Mouse (Mus musculus) myocyte (in vitro differentiated cells): ENCODE data around the gene Gm10277.

Source experiments
- POLR2A ChIP-seq: IDR thresholded peaks from one replicate; pipeline ENCODE4 v1.6.1; 2011; ENCODE audit warnings: low read depth, mild to moderate bottlenecking, control low read depth, moderate library complexity; ENCODE audit not compliant: insufficient read length
- TCF12 ChIP-seq: IDR thresholded peaks from one replicate; pipeline ENCODE4 v1.6.1; 2011; ENCODE audit warnings: mild to moderate bottlenecking, control low read depth; ENCODE audit not compliant: poor library complexity, insufficient read depth, severe bottlenecking

DNA sequence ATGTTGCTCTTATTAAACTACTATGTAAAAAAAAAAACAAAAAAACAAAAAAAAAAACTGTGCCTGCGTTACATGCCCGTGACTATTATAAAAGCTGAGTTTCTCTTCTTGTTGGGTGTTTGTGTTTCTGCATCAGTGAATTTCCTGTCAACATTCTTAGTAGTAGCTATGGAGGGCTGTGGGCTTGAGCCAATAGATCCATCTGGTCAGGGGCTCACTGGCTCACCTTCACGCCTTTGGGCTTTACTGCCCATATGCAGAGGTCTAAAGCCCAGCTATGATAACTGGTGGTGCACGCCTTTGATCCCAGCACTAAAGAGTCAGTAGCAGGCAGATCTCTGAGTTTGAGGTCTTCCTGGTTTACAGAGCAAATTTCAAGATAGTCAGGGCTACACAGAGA is 18.1 kb downstream of the Gm10277 start:
- TF ChIP-seq POLR2A (no peak), TCF12 (no peak)
